Mouse (Mus musculus): ENCODE results near the gene C9orf72. TPM values are rescaled to one million over a fixed set of nuclear protein-coding genes. Genes with fewer than 3 reads are reported as not detected.
"Not testable (repeated sequence)": the region's sequence is repeated elsewhere in the genome, so short reads cannot be mapped to it uniquely, and the experiment has no call there.

C9orf72 gene
- total RNA-seq (2022), result 10 to 100 TPM; 25.5 to 26.1 (median 25.9) TPM

GRCm38 (mm10) chr4:35225734-35226495, at the start of gene C9orf72:
TSS of gene C9orf72 (minus strand) at chr4:35226175.
- peak; percentile 96 to 98 for DNase-seq (ENCODE audit: low spot score in 2 of 2)

- no peak for DNase-seq (ENCODE audit: low spot score in 2 of 2)
Observed at GRCm38 (mm10) chr4:35259006-35259405, 33.0 kb upstream of the C9orf72 start.

DNA sequence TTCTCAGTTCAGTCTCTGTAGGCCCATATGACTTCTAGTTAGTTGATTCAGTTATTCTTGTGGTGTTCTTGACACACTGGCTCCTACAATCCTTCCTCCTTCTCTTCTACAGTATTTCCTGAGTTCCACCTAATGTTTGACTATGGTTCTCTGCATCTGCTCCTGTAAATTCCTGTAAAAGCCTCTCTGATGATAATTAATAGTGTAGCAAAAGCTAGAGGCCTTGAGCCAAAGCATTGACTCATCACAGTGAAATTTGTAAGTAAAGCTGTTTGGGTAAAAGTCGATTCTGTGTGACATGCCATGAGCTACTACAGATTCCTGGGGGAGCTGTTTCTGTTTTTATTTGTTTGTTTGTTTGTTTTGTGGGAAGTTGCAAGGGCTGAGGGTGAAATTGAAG, 18.0 kb upstream of the C9orf72 start:
- no peak for DNase-seq (ENCODE audit: low spot score in 2 of 2)

- no peak for DNase-seq (ENCODE audit: low spot score in 2 of 2)
Observed at GRCm38 (mm10) chr4:35241735-35242134, 15.8 kb upstream of the C9orf72 start.

DNA sequence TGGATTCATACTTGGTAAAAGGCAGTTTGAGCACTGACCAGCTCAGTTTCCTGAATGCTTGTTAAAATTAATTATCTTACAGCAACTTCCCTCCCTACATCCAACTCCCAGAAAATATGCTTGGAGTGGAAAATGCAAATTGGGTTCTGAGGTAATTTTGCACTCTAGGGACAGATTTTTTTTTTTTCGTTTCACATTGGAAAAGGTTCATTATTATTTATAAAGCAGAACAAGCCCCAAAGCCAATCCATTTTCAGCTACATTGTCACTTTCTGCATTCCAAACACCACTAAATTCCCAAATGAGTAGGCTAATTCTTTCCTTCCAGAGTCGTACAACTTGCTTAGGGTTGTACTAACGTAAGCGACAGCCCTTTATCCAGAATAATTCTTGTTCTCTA, 12.7 kb upstream of the C9orf72 start:
- DNase-seq (ENCODE audit: low spot score in 2 of 2), result no peak

GRCm38 (mm10) chr4:35238240-35238639, 12.3 kb upstream of the C9orf72 start:
- DNase-seq (ENCODE audit: low spot score in 2 of 2), result not testable (repeated sequence)

- no peak for DNase-seq (ENCODE audit: low spot score in 2 of 2)
Observed at GRCm38 (mm10) chr4:35236313-35236712, 10.3 kb upstream of the C9orf72 start.

DNA sequence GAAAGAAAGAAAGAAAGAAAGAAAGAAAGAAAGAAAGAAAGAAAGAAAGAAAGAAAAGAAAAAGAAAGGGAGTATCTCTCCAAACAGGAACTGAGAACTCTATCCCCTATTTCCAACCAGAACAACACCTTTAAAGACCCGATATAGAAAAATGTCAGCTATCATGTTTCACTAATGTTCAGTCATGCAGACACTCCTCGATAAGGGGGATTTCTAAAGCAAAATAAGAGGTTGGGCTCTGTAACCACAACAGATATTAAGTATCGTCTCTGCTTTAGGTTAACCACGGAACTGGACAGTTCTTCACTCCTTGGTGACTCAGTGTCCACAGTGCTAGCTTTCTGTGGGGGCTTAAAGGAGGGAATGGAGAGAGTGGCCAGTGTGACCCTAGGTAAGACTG, 2.3 kb upstream of the C9orf72 start:
- no peak for DNase-seq (ENCODE audit: low spot score in 2 of 2)

- DNase-seq (ENCODE audit: low spot score in 2 of 2), result no peak
Observed at GRCm38 (mm10) chr4:35226496-35226992, 569 bp upstream of the C9orf72 start.

DNA sequence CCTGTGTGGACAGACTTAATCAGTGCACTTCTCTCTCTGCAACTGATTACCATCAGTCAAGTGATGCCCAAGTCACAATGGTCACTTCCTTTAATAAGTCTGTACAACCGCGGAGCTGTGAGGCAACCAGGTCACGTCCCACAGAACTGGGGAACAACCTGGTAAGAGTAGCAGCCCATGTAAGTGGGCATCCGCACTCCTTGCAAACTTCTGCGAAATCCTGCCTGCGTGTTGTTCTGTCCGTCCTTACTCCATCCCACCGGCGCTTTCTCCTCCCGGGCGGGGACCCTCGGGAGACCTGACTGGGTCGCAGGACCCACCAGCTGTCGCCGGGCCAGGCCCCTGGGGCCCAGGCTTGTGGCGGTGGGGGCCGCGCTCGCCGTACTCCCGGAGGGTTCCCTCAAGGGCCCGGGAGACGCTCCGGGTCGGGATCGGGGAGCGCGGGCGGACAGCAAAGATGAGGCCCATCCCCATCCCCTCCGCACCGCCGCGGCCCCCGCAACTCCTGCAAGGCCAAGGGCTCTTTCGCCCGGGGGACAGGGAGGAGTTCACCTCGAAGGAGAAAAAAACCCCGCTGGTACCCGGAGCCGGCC, 738 bp downstream of the C9orf72 start:
- DNase-seq (ENCODE audit: low spot score in 2 of 2), result no peak

DNA sequence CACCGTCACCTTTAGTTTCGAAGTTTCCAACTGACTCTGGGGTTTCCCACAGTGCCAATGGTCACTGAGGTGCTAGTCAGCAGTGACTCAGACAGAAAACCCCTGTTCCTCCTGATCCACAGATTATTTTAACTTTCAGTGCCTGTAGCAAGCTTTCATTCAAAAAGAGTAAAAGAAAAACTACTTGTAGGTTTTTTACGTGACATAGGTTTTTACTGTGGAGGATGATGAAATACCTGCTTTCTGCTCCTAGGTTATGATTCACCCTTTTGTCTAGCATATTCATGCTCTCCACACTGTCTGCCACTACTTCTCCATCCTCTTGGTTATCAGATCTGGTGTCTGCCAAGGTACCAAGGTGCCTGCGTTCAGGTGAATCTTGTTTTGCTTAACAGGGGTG, 1.9 kb downstream of the C9orf72 start:
- no peak for DNase-seq (ENCODE audit: low spot score in 2 of 2)

GRCm38 (mm10) chr4:35223376-35223988, 2.5 kb downstream of the C9orf72 start:
- DNase-seq (ENCODE audit: low spot score in 2 of 2), result no peak

DNA sequence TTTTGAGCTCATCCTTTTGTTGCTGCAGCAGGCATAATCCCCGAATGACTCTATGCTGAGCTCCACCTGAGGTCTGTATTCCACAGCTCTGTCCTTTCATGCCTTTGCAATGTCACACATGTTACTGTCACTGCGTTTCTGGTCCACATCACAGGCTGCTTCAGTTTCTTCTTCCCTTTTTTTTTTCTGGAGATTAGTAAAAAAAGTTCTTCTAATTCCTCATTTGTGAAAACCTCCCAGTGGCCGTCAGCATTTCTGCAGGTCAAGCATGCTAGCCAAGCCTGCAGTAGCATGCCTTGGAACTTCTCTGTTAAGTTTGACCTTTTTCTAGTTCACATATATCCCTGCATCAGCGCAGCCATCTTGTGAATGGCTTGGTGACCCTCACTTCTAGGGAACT, 4.1 kb downstream of the C9orf72 start:
- no peak for DNase-seq (ENCODE audit: low spot score in 2 of 2)

- no peak for DNase-seq (ENCODE audit: low spot score in 2 of 2)
Observed at GRCm38 (mm10) chr4:35221131-35221530, 4.8 kb downstream of the C9orf72 start.

GRCm38 (mm10) chr4:35220108-35220731, 5.8 kb downstream of the C9orf72 start:
- no peak for DNase-seq (ENCODE audit: low spot score in 2 of 2)

DNA sequence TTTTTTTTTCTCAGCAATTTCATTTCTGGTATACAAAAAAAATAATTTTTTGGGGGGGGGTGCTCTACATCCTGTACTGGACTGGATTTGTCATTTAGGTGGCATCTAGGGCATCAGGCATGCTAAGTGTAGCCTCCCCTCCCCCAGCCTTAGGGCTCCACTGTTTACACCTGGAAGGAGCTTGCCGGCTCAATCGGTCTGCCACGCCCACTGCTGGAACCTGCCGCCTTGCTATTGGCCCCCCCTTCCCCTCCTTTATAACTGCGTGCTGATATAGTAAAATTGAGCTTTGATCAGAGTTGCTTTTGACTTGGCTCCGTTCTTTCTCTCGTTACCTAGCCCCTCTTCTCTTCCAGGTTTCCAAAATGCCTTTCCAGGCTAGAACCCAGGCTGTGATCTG, 21.3 kb downstream of the C9orf72 start:
- DNase-seq (ENCODE audit: low spot score in 2 of 2), result no peak

DNA sequence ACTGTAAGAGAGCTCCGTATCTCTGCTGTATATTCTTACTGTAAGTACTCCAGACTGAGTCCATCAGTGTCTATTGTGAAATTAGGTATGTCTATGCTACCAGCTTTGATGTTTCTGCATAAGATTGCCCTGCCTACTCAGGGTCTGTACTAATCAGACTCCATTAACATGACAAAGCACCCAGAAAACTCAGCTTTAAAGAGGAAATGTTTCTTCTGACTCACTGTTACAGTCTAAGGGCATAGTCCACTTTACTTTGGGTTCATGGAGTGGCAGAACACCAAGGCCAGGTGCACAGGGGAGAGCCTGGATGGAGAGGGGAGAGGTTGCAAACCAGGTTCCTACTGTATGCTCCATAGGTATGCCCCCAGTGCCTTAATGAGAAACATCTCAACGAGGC, 22.3 kb downstream of the C9orf72 start:
- DNase-seq (ENCODE audit: low spot score in 2 of 2), result no peak

DNA sequence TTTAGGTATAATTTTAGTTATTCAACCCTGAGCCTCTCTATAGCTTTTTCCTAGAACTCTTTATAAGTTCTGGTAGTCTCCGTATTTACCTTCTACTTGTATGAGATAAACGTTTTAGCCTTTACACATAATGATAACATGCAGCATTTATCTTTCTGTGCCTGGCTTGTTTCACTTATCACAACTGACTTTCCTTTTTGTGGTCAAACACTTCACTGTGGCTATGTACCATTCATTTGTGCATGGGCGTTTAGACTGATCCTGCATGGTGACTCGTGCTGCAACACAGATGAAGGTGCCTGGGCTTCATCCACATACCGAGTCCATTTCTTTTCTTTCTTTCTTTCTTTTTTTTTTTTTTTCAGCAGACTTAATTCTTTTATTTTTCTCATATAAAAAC, 24.3 kb downstream of the C9orf72 start:
- DNase-seq (ENCODE audit: low spot score in 2 of 2), result no peak

- DNase-seq (ENCODE audit: low spot score in 2 of 2), result no peak
Observed at GRCm38 (mm10) chr4:35192725-35193124, 33.2 kb downstream of the C9orf72 start.

DNA sequence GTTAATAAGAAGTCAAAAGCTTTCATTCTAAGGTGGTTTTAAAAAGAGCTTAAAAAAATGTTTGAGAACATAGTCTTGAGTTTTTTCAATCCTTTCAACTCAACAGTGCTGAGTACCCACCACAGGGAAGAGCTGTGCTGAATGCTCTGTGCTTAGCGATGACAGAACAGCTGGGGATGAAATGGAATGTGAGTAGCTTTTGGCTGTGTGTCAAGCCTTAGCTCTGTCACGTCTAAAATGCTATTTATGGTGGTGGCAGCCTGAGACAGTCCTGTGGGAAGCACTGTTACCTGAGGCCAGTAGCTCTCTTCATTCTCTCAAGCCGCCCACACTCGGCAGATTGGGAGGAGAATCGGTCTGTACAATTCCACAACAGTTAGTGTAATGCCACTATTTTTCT, 36.2 kb downstream of the C9orf72 start:
- no peak for DNase-seq (ENCODE audit: low spot score in 2 of 2)

- no peak for DNase-seq (ENCODE audit: low spot score in 2 of 2)
Observed at GRCm38 (mm10) chr4:35187617-35188326, 38.2 kb downstream of the C9orf72 start.

Measured in layer of hippocampus, adult 8-10 months (tissue).